Mouse (Mus musculus): Measurements from ENCODE around the gene Tomm20l.

GRCm38 (mm10) chr12:71123286-71123685, 12.1 kb downstream of the Tomm20l start:
- TF ChIP-seq MAFK (IDR thresholded peaks at IDR 0.05; ENCODE audit: insufficient read depth, low read depth, low read length) (no peak), HCFC1 (IDR thresholded peaks at IDR 0.05; ENCODE audit: borderline replicate concordance, insufficient read depth, low read length) (no peak), ZNF384 (IDR thresholded peaks at IDR 0.05; ENCODE audit: low read depth, low read length) (no peak), ZC3H11A (IDR thresholded peaks at IDR 0.05; ENCODE audit: borderline replicate concordance, low read depth, low read length) (no peak)

Measured in ES-E14 (cell line).